Mouse (Mus musculus) MEL (cell line): ENCODE measurements around the gene Mug2.
"Not testable (repeated sequence)": the region's sequence is repeated elsewhere in the genome, so short reads cannot be mapped to it uniquely, and the experiment has no call there.

Source experiments
- CTCF ChIP-seq, 3 experiments: IDR thresholded peaks in 2 of 3; conservative IDR thresholded peaks in 1 of 3; 2 replicates each; pipeline ENCODE4 v1.5.1; 2011 to 2012; ENCODE audit warnings: low read length in 3 of 3, low read depth in 2 of 3, mild to moderate bottlenecking in 2 of 3, improper control_type of control experiment in 1 of 3, inconsistent platforms in 1 of 3, mixed read lengths in 1 of 3, moderate library complexity in 1 of 3; ENCODE audit not compliant: control insufficient read depth in 1 of 3, insufficient read depth in 1 of 3, poor library complexity in 1 of 3, severe bottlenecking in 1 of 3
- E2F4 ChIP-seq: IDR thresholded peaks from 2 replicates; pipeline ENCODE4 v1.6.1; 2011; ENCODE audit warnings: low read depth, low read length, improper control_type of control experiment, borderline replicate concordance
- ELF1 ChIP-seq: IDR thresholded peaks from 2 replicates; pipeline ENCODE4 v1.6.1; 2014; ENCODE audit warnings: low read depth, mild to moderate bottlenecking, inconsistent platforms, low read length, improper control_type of control experiment, moderate library complexity
- EP300 ChIP-seq, 2 experiments: IDR thresholded peaks; 2 replicates each; pipeline ENCODE4 v1.6.1; 2011; ENCODE audit warnings: improper control_type of control experiment in 2 of 2, low read length in 2 of 2, low read depth in 1 of 2, mild to moderate bottlenecking in 1 of 2
- GABPA ChIP-seq: IDR thresholded peaks from 2 replicates; pipeline ENCODE4 v1.6.1; 2012; ENCODE audit warnings: low read depth, mild to moderate bottlenecking, inconsistent platforms, low read length, improper control_type of control experiment, moderate library complexity
- GATA1 ChIP-seq: IDR thresholded peaks from 2 replicates; pipeline ENCODE4 v1.6.1; 2011; ENCODE audit warnings: low read depth, low read length, improper control_type of control experiment
- HCFC1 ChIP-seq: IDR thresholded peaks from 2 replicates; pipeline ENCODE4 v1.6.1; 2012; ENCODE audit warnings: low read depth, mild to moderate bottlenecking, inconsistent platforms, low read length, improper control_type of control experiment, moderate library complexity
- KAT2A ChIP-seq: conservative IDR thresholded peaks from 2 replicates; pipeline ENCODE4 v1.6.1; 2012; ENCODE audit warnings: low read depth, low read length, improper control_type of control experiment, inconsistent platforms
- POLR2A ChIP-seq, 2 experiments: IDR thresholded peaks; 2 replicates each; pipeline ENCODE4 v1.6.1; 2011 to 2012; ENCODE audit warnings: low read length in 2 of 2, mild to moderate bottlenecking in 2 of 2, control low read depth in 1 of 2, improper control_type of control experiment in 1 of 2, low read depth in 1 of 2, moderate library complexity in 1 of 2; ENCODE audit not compliant: control insufficient read depth in 1 of 2, insufficient read depth in 1 of 2, poor library complexity in 1 of 2
- USF1 ChIP-seq: IDR thresholded peaks from 2 replicates; pipeline ENCODE4 v1.6.1; 2014; ENCODE audit warnings: low read depth, mild to moderate bottlenecking, inconsistent platforms, low read length, improper control_type of control experiment, moderate library complexity

DNA sequence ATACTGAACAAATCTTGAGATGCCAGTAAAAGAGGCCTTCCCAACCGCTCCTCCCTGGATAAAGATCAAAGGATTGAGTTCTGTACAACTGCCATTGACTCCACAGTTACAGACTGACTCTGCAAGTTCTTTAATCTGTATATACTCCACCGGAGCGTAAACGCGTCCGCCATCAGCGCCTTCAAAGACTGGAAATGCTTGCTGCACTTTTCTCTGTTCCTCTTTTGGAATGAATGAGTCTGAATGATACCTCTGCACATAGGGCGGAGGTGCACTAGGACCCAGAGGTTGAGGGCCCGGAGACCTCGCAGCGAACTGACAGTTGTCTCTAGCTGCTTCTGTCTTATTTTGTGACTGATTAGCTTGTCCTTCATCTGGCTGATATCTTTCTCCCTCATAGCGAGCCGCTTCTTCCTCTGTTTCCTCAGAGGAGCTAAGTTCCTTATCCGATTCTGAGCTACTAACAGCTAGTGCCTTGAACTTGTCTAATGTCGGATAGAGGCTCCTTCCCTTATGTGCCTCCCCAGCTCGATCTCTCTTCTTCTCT, 48.7 kb upstream of the Mug2 start:
- TF ChIP-seq KAT2A; ELF1; USF1; CTCF (IDR thresholded peaks at IDR 0.05 in 2 of 3, conservative IDR thresholded peaks at IDR 0.05 in 1 of 3; ENCODE audit: control insufficient read depth in 1 of 3, insufficient read depth in 1 of 3, low read depth in 2 of 3, low read length in 3 of 3, poor library complexity in 1 of 3, severe bottlenecking in 1 of 3); HCFC1; GABPA; E2F4: not testable (repeated sequence)
- TF ChIP-seq POLR2A (IDR thresholded peaks at IDR 0.05; ENCODE audit: control insufficient read depth in 1 of 2, insufficient read depth in 1 of 2, low read depth in 1 of 2, low read length in 2 of 2, poor library complexity in 1 of 2) = peak in 1 of 2 experiments; percentile 63; a peak in 1 of 4 replicates
- peak; percentile 50; the same call in 1 of the 2 replicates for TF ChIP-seq GATA1
- TF ChIP-seq EP300 (IDR thresholded peaks at IDR 0.05; ENCODE audit: low read depth in 1 of 2, low read length in 2 of 2) = peak; percentile 48 to 67
